Comparison of ENCODE assay signal across 8 mouse cellular contexts in the genomic region with DNA sequence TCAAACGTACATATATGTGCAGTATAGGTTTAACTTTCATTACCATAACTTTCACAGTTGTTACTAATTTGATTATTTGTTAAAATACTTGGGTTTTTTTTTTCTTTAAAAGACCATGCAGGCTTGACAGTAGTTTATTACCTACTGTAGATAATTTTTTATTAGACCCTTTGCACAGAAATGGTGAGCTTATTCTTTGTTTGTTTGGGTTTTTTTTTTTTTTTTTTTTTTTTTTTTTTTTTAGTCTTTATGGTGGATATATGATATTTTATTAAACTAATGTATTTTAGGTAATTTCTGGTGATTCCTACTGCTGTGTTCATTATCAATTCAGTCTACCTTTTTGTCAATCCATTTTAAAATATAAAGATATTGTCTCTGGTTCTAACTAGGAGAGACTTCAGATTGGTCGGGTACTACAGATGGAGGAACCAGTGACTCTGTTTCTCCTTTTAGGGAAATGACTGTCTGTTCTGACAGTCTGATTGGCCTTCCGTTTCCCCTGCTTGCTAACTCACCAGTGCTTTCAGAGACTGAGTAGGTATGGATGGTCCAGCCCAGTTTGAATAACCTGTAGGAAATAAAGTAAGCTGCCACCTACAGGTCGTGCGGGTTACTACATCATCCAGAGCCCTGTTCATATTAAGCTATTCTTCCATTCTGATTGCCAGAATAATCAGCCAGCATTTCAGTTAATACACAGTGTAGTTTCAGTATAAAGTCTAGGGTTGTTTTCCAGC. TPM values are rescaled to one million over a fixed set of nuclear protein-coding genes. Genes with fewer than 3 reads are reported as not detected.
DNase-seq lines count a peak whose midpoint lies in the region; ATAC-seq and TF ChIP-seq lines count a peak whose summit lies in the region.

No protein-coding gene starts in this region.

- H3K4me1 ChIP-seq in MEL (ENCODE audit: control insufficient read depth in 1 of 2, insufficient read depth in 2 of 2, low read length in 2 of 2): peaks cover 0 to 4% of the 10 kb centered on the region in 2 experiments; a peak in 2 of 4 replicates
- H3K4me1 ChIP-seq in forebrain, postnatal 0 days (ENCODE audit: insufficient read depth): no peaks in the 10 kb centered on the region
- peaks cover 3% of the 10 kb centered on the region; the same call in 1 of the 2 replicates for H3K4me1 ChIP-seq in neural tube, embryonic 14.5 days (ENCODE audit: control insufficient read depth, insufficient read depth, low read length)

- peak overlapping the region in 1 of 2 experiments; percentile 99; a peak in 2 of 4 replicates for H3K4me3 ChIP-seq in MEL (ENCODE audit: control insufficient read depth in 1 of 2, insufficient read depth in 1 of 2, low read depth in 2 of 2, low read length in 2 of 2)
- peak overlapping the region; percentile 63 for H3K4me3 ChIP-seq in forebrain, postnatal 0 days (ENCODE audit: low read depth, low read length)
- peak overlapping the region; percentile 94 for H3K4me3 ChIP-seq in neural tube, embryonic 14.5 days (ENCODE audit: low read depth, low read length)

- TF ChIP-seq CTCF in MEL (IDR thresholded peaks at IDR 0.05 in 2 of 3, conservative IDR thresholded peaks at IDR 0.05 in 1 of 3; ENCODE audit: control insufficient read depth in 1 of 3, insufficient read depth in 1 of 3, low read depth in 2 of 3, low read length in 3 of 3, poor library complexity in 1 of 3, severe bottlenecking in 1 of 3): peak; percentile 33 to 87 (median 78); a peak in 5 of 6 replicates
- TF ChIP-seq CTCF in forebrain, postnatal 0 days (IDR thresholded peaks at IDR 0.05; ENCODE audit: low read depth): peak; percentile 77

- peak; percentile 32; the same call in 1 of the 2 replicates for ATAC-seq in forebrain, postnatal 0 days
- peak; percentile 19; the same call in 1 of the 2 replicates for ATAC-seq in neural tube, embryonic 14.5 days (ENCODE audit: low read depth)

- no peaks in the 10 kb centered on the region for H3K9me3 ChIP-seq in MEL (replicated peaks; ENCODE audit: insufficient read depth, low read length)
- no peaks in the 10 kb centered on the region for H3K9me3 ChIP-seq in forebrain, postnatal 0 days (ENCODE audit: low read length)
- no peaks in the 10 kb centered on the region for H3K9me3 ChIP-seq in neural tube, embryonic 14.5 days (ENCODE audit: control insufficient read depth, low read length)

- peaks cover 2 to 3% of the 10 kb centered on the region in 2 experiments; a peak in 3 of 4 replicates for H3K27me3 ChIP-seq in MEL (ENCODE audit: control insufficient read depth in 1 of 2, insufficient read depth in 2 of 2, low read length in 2 of 2)
- H3K27me3 ChIP-seq in forebrain, postnatal 0 days (ENCODE audit: insufficient read depth, low read length): no peaks in the 10 kb centered on the region
- H3K27me3 ChIP-seq in neural tube, embryonic 14.5 days (ENCODE audit: control insufficient read depth, insufficient read depth, low read length): no peaks in the 10 kb centered on the region; the same call in 1 of the 2 replicates

- no peak overlapping the region for H3K27ac ChIP-seq in MEL (ENCODE audit: control insufficient read depth, low read depth, low read length)
- H3K27ac ChIP-seq in forebrain, postnatal 0 days (ENCODE audit: low read depth, low read length): no peak overlapping the region
- H3K27ac ChIP-seq in neural tube, embryonic 14.5 days (ENCODE audit: low read depth, low read length): no peak overlapping the region

- H3K4me2 ChIP-seq in forebrain, postnatal 0 days (ENCODE audit: low read depth): peak overlapping the region; percentile 42
- peak overlapping the region; percentile 64 for H3K4me2 ChIP-seq in neural tube, embryonic 14.5 days (ENCODE audit: low read depth, low read length)

- DNase-seq in MEL (ENCODE audit: low read depth, low spot score): peak; percentile 95
- peak; percentile 88 for DNase-seq in cerebellum, adult 8-10 months
- peak; percentile 89 for DNase-seq in forebrain, postnatal 0 days
- peak; percentile 80 to 87 for DNase-seq in heart, postnatal 36 days
- DNase-seq in layer of hippocampus, adult 18-20 months (ENCODE audit: low spot score in 2 of 2): peak; percentile 82 to 97
- DNase-seq in lung, adult 18-20 months: peak; percentile 82 to 88
- peak; percentile 50 to 70 for DNase-seq in thymus, adult 18-20 months

- TF ChIP-seq POLR2A in MEL (IDR thresholded peaks at IDR 0.05; ENCODE audit: control insufficient read depth in 1 of 2, insufficient read depth in 1 of 2, low read depth in 1 of 2, low read length in 2 of 2, poor library complexity in 1 of 2): 0 out of 4 replicates have a peak, but pooled peaks of 1 of the 2 experiments have one; percentile 25

- peaks cover 4 to 25% of the 10 kb centered on the region in 2 experiments for H3K36me3 ChIP-seq in MEL (ENCODE audit: control insufficient read depth in 1 of 2, insufficient read depth in 2 of 2, low read length in 2 of 2)
- peaks cover 24% of the 10 kb centered on the region for H3K36me3 ChIP-seq in forebrain, postnatal 0 days (ENCODE audit: insufficient read depth)
- peaks cover 20% of the 10 kb centered on the region for H3K36me3 ChIP-seq in neural tube, embryonic 14.5 days (ENCODE audit: control insufficient read depth, insufficient read depth, low read length)

- 2% methylated on average over 5 of the region's 5 CpGs for WGBS in forebrain, postnatal 0 days
- 10% methylated on average over 5 of the region's 5 CpGs for WGBS in neural tube, embryonic 14.5 days

- H3K79me2 ChIP-seq in MEL (ENCODE audit: control insufficient read depth, insufficient read depth, low read length, poor library complexity): peaks cover 13% of the 10 kb centered on the region

- intact Hi-C loops in heart, postnatal 36 days (cut with DNase I): loop anchor here (2.0 to 10.0 kb wide), 3 partner anchors 137 to 373 kb away; a partner anchor contains a TSS

- peak overlapping the region; percentile 96; the same call in 1 of the 2 replicates for H3K9ac ChIP-seq in MEL (ENCODE audit: control insufficient read depth, low read depth, low read length, poor library complexity, severe bottlenecking)
- peak overlapping the region; percentile 93; the same call in 1 of the 2 replicates for H3K9ac ChIP-seq in forebrain, postnatal 0 days
- H3K9ac ChIP-seq in neural tube, embryonic 14.5 days (replicated peaks; ENCODE audit: low read depth, low read length): no peak overlapping the region

- TF ChIP-seq EP300 in MEL (IDR thresholded peaks at IDR 0.05; ENCODE audit: low read depth in 1 of 2, low read length in 2 of 2): no peak

- peak; percentile 24 for TF ChIP-seq RAD21 in MEL (IDR thresholded peaks at IDR 0.05; ENCODE audit: low read depth, low read length)

TF ChIP-seq in MEL, 35 proteins besides CTCF, POLR2A, EP300 and RAD21 (continues in another document):
- no peak for TF ChIP-seq ZMIZ1 (IDR thresholded peaks at IDR 0.05; ENCODE audit: low read depth, low read length)
- no peak for TF ChIP-seq KAT2A (conservative IDR thresholded peaks at IDR 0.05; ENCODE audit: low read depth, low read length)
- TF ChIP-seq ZKSCAN1 (IDR thresholded peaks at IDR 0.05; ENCODE audit: low read depth, low read length): no peak
- TF ChIP-seq CHD1 (IDR thresholded peaks at IDR 0.05; ENCODE audit: low read depth, low read length): no peak
- TF ChIP-seq POLR2AphosphoS5 (IDR thresholded peaks at IDR 0.05; ENCODE audit: borderline replicate concordance, low read depth, low read length): no peak
- no peak for TF ChIP-seq CHD2 (IDR thresholded peaks at IDR 0.05; ENCODE audit: low read length)
- peak; percentile 18; the same call in 1 of the 2 replicates for TF ChIP-seq MXI1 (IDR thresholded peaks at IDR 0.05; ENCODE audit: low read depth, low read length)
- no peak for TF ChIP-seq TCF12 (IDR thresholded peaks at IDR 0.05; ENCODE audit: low read depth, low read length)
- TF ChIP-seq USF1 (IDR thresholded peaks at IDR 0.05; ENCODE audit: low read depth, low read length): no peak

RNA-seq across cellular contexts. Expression of a gene that starts 1.6 kb away (rescaled TPM):
- 117 and 119 TPM in 2 replicates for total RNA-seq in MEL (2012; rRNA removed)
- 100 to 1,000 TPM in 1 of 2 experiments, not detected in 1; 145 TPM for polyA plus RNA-seq in MEL (2012; ENCODE audit: insufficient read depth in 1 of 2, insufficient read length in 2 of 2, low read depth in 1 of 2, low replicate concordance in 2 of 2, missing spikeins in 1 of 2)
- total RNA-seq in forebrain, postnatal 0 days (2014; rRNA removed): 301 and 341 TPM in 2 replicates
- polyA plus RNA-seq in forebrain, postnatal 0 days (2015; fragmentation: Nextera tagmentation; extraction: Ambion mirVana): 537 and 561 TPM in 2 replicates
- 10 to 100 TPM; 33.3 to 36.6 TPM for total RNA-seq in heart, postnatal 36 days (2021)
- 100 to 1,000 TPM; 177 to 198 TPM for total RNA-seq in layer of hippocampus, adult 18-20 months (2021)
- 259 and 301 TPM in 2 replicates for polyA plus RNA-seq in neural tube, embryonic 14.5 days (2014; fragmentation: Nextera tagmentation; extraction: Ambion mirVana)

RNA-seq across cellular contexts. Expression of a gene that starts 1.8 kb away (rescaled TPM):
- 0.12 and 0.36 TPM in 2 replicates for total RNA-seq in MEL (2012; rRNA removed)
- under 1 TPM in 1 of 2 experiments, not detected in 1; 0.39 TPM for polyA plus RNA-seq in MEL (2012; ENCODE audit: insufficient read depth in 1 of 2, insufficient read length in 2 of 2, low read depth in 1 of 2, low replicate concordance in 2 of 2, missing spikeins in 1 of 2)
- 26.7 and 27.8 TPM in 2 replicates for total RNA-seq in forebrain, postnatal 0 days (2014; rRNA removed)
- polyA plus RNA-seq in forebrain, postnatal 0 days (2015; fragmentation: Nextera tagmentation; extraction: Ambion mirVana): 18.8 and 22.5 TPM in 2 replicates
- 10 to 100 TPM; 34.9 to 38.3 TPM for total RNA-seq in heart, postnatal 36 days (2021)
- 100 to 1,000 TPM; 114 to 119 TPM for total RNA-seq in layer of hippocampus, adult 18-20 months (2021)
- 14.9 and 23.8 TPM in 2 replicates for polyA plus RNA-seq in neural tube, embryonic 14.5 days (2014; fragmentation: Nextera tagmentation; extraction: Ambion mirVana)

RNA-seq across cellular contexts. Expression of a gene that starts 17.6 kb away (rescaled TPM):
- not detected in 2 replicates for total RNA-seq in MEL (2012; rRNA removed)
- not detected for polyA plus RNA-seq in MEL (2012; ENCODE audit: insufficient read depth in 1 of 2, insufficient read length in 2 of 2, low read depth in 1 of 2, low replicate concordance in 2 of 2, missing spikeins in 1 of 2)
- 0.15 and 0.48 TPM in 2 replicates for total RNA-seq in forebrain, postnatal 0 days (2014; rRNA removed)
- 0.09 and 0.19 TPM in 2 replicates for polyA plus RNA-seq in forebrain, postnatal 0 days (2015; fragmentation: Nextera tagmentation; extraction: Ambion mirVana)
- total RNA-seq in heart, postnatal 36 days (2021): not detected
- not detected for total RNA-seq in layer of hippocampus, adult 18-20 months (2021)
- polyA plus RNA-seq in neural tube, embryonic 14.5 days (2014; fragmentation: Nextera tagmentation; extraction: Ambion mirVana): 0.17 and 0.21 TPM in 2 replicates

RNA-seq across cellular contexts. Expression of a gene that starts 32.1 kb away (rescaled TPM):
- total RNA-seq in MEL (2012; rRNA removed): 35.0 and 41.8 TPM in 2 replicates
- 10 to 100 TPM in 1 of 2 experiments, not detected in 1; 49.2 TPM for polyA plus RNA-seq in MEL (2012; ENCODE audit: insufficient read depth in 1 of 2, insufficient read length in 2 of 2, low read depth in 1 of 2, low replicate concordance in 2 of 2, missing spikeins in 1 of 2)
- total RNA-seq in forebrain, postnatal 0 days (2014; rRNA removed): 2.3 and 4.1 TPM in 2 replicates
- 1.9 and 2.0 TPM in 2 replicates for polyA plus RNA-seq in forebrain, postnatal 0 days (2015; fragmentation: Nextera tagmentation; extraction: Ambion mirVana)
- total RNA-seq in heart, postnatal 36 days (2021): 1 to 10 TPM; 4.4 to 6.0 TPM
- 1 to 10 TPM; 2.7 to 3.4 TPM for total RNA-seq in layer of hippocampus, adult 18-20 months (2021)
- polyA plus RNA-seq in neural tube, embryonic 14.5 days (2014; fragmentation: Nextera tagmentation; extraction: Ambion mirVana): 1.9 and 3.3 TPM in 2 replicates

Comparison
In these comparisons a context has a peak if more than half of its experiments do, and no peak if none do; other contexts are left out.
1. RNA of a gene that starts 1.8 kb away (total RNA-seq): 114 to 119 TPM in layer of hippocampus, adult 18-20 months, 34.9 to 38.3 TPM in heart, postnatal 36 days and 26.7 to 27.8 TPM in forebrain, postnatal 0 days; 0.12 to 0.36 TPM in MEL; every median in the first group is over 10 times any median in the second.
2. Peak in every context shown above with its lines, with median percentiles within 50 percentile points of each other: DNase-seq.